Mouse (Mus musculus) limb, embryonic 14.5 days (tissue): ENCODE measurements at regions not wholly inside any gene's neighbourhood (a gene's known extent, or its start where the extent isn't known, plus 50 kb on each side); places are given as distances from the start of the nearest gene placed in this dataset.
A peak's percentile ranks its signal among the peaks of the same experiment; 100 is the strongest.

Source experiments
- ATAC-seq: fragments of 200-750 bp; cut with Nextera tagmentation; 2 replicates; pipeline ENCODE4 v1.8.0; 2017; ENCODE audit warnings: low read depth, moderate number of reproducible peaks, moderate TSS enrichment; ENCODE audit not compliant: low FRiP score
- DNase-seq: peaks from one replicate; pipeline ENCODE4 v3.0.0-alpha.2; 2015; ENCODE audit warnings: low spot score
- H3K27ac ChIP-seq: fragments of 300-500 bp; sonication (generic); replicated peaks from 2 replicates; pipeline ENCODE4 v1.5.1; 2014; ENCODE audit warnings: low read depth, mild to moderate bottlenecking, low read length, moderate library complexity, mixed read lengths
- H3K27me3 ChIP-seq: fragments of 300-500 bp; sonication (generic); 2 replicates; pipeline ENCODE4 v1.6.1; 2014; ENCODE audit warnings: low read length, mixed read lengths; ENCODE audit not compliant: control insufficient read depth, insufficient read depth
- H3K36me3 ChIP-seq: fragments of 300-500 bp; sonication (generic); 2 replicates; pipeline ENCODE4 v1.6.1; 2014; ENCODE audit warnings: mild to moderate bottlenecking, low read length, moderate library complexity, mixed read lengths; ENCODE audit not compliant: control insufficient read depth, insufficient read depth
- H3K4me1 ChIP-seq: fragments of 300-500 bp; sonication (generic); 2 replicates; pipeline ENCODE4 v1.6.1; 2014; ENCODE audit warnings: antibody characterized with exemption, low read length, mixed read lengths; ENCODE audit not compliant: control insufficient read depth, insufficient read depth
- H3K4me2 ChIP-seq: fragments of 300-500 bp; sonication (generic); replicated peaks from 2 replicates; pipeline ENCODE4 v1.6.1; 2014; ENCODE audit warnings: low read depth, mild to moderate bottlenecking, low read length, moderate library complexity; ENCODE audit not compliant: severe bottlenecking
- H3K4me3 ChIP-seq: fragments of 300-500 bp; sonication (generic); replicated peaks from 2 replicates; pipeline ENCODE4 v1.5.1; 2014; ENCODE audit warnings: low read length
- H3K9ac ChIP-seq: fragments of 300-500 bp; sonication (generic); 2 replicates; pipeline ENCODE4 v1.6.1; 2014; ENCODE audit warnings: mild to moderate bottlenecking, low read depth, low read length, moderate library complexity; ENCODE audit not compliant: severe bottlenecking
- H3K9me3 ChIP-seq: fragments of 300-500 bp; sonication (generic); 2 replicates; pipeline ENCODE4 v1.6.1; 2016; ENCODE audit warnings: low read length; ENCODE audit not compliant: control insufficient read depth
- POLR2A ChIP-seq: fragments of 200-500 bp; IDR thresholded peaks from 2 replicates; pipeline ENCODE4 v1.8.0; 2012; ENCODE audit warnings: inconsistent platforms, mild to moderate bottlenecking, moderate library complexity, borderline replicate concordance; ENCODE audit not compliant: insufficient read depth, insufficient read length; ENCODE audit errors: extremely low read depth
- WGBS: fragments of 180-500 bp; shearing (Covaris S2); extraction: QIAGEN DNeasy Blood & Tissue Kit; methylation state at CpG from one replicate; pipeline ENCODE4 v1.1.7; 2014; 5-methylcytosine and 5-hydroxymethylcytosine counted together

DNA sequence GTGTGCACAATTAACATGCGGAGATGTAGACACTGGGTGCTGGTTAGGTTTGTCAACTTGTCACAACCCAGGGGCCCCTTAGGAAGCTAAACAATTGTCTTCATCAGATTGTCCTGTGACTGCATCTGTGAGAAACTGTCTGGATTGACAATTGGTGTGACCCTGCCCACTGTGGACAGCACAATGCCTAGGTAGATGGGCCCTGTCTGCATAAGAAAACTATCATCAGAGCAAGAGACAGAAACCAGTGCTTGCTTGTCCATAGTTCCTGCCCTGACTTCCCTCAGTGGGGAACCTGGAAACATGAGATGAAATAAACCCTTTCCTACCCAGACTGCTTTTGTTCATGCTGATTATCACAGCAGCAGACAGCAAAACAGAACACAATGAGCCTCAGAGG is 63.5 kb upstream of the Tyw5 start:
- H3K36me3 ChIP-seq, result no peaks in the 10 kb centered on the region
- TF ChIP-seq POLR2A, result no peak

DNA sequence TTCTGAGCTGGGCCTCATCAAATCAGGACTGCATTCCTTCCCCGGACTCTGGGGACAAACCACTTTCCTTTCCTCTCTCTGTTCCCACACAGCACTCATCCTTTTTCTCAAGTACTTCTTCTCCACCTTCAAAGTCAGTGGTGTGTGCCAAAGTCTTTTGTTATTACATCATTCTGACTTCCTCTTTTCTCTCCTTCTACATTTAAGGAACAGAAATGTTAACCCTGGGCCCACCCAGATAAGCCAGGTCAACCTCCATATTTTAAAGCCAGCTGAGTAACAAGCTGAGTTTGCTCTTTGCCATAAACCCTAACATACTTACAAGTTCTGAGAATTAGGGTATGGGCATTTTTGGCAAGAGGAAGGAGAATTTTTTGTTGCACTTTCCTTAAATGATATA is 65.3 kb upstream of the Tyw5 start:
- H3K9ac ChIP-seq, result no peak overlapping the region
- no peak overlapping the region for H3K27ac ChIP-seq
- no peak overlapping the region for H3K4me2 ChIP-seq
- DNase-seq (no peak), ATAC-seq (no peak)
- 61% methylated on average over 1 of the region's 1 CpGs for WGBS
- peaks cover 4% of the 10 kb centered on the region; the same call in 1 of the 2 replicates for H3K4me1 ChIP-seq
- H3K27me3 ChIP-seq, result no peaks in the 10 kb centered on the region
- TF ChIP-seq POLR2A, result no peak
- no peaks in the 10 kb centered on the region for H3K36me3 ChIP-seq
- no peak overlapping the region for H3K4me3 ChIP-seq
- H3K9me3 ChIP-seq, result no peaks in the 10 kb centered on the region

More for the DNA sequence above, 63.5 kb upstream of the Tyw5 start:
- no peaks in the 10 kb centered on the region for H3K9me3 ChIP-seq
- 91% methylated on average over 1 of the region's 1 CpGs for WGBS
- DNase-seq (no peak), ATAC-seq (no peak)
- H3K27ac ChIP-seq, result no peak overlapping the region
- no peak overlapping the region for H3K9ac ChIP-seq
- no peak overlapping the region for H3K4me2 ChIP-seq
- H3K27me3 ChIP-seq, result no peaks in the 10 kb centered on the region
- peaks cover 4% of the 10 kb centered on the region; the same call in 1 of the 2 replicates for H3K4me1 ChIP-seq
- no peak overlapping the region for H3K4me3 ChIP-seq

DNA sequence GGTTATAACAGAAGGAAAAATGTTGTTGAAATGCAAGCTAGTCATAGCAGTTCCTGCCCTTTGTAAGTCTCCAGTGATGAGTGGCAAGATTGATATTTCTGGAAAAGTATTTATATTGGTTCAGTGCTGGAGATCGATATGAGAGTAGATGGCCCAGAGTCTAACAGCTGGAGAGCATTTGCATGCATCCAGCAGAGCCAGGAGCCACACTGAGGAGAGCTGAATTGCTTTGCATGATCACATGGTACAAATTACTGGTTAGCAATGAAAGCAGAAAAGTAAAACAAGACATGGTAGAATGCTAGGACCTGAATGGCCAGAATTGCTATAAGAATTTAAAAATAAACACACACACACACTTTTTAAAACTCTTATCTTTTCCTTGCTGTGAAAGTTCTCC is 70.8 kb upstream of the Tyw5 start:
- Histone ChIP-seq H3K9me3 (no peaks in the 10 kb centered on the region), H3K4me1 (peaks cover 24% of the 10 kb centered on the region), H3K4me2 (no peak overlapping the region), H3K27ac (peak overlapping the region; percentile 40; the same call in 1 of the 2 replicates), H3K4me3 (no peak overlapping the region), H3K27me3 (no peaks in the 10 kb centered on the region), H3K36me3 (no peaks in the 10 kb centered on the region), H3K9ac (no peak overlapping the region)
- TF ChIP-seq POLR2A, result no peak
- ATAC-seq, result no peak
- WGBS, result 19% methylated on average over 1 of the region's 1 CpGs
- DNase-seq, result peak; percentile 44

DNA sequence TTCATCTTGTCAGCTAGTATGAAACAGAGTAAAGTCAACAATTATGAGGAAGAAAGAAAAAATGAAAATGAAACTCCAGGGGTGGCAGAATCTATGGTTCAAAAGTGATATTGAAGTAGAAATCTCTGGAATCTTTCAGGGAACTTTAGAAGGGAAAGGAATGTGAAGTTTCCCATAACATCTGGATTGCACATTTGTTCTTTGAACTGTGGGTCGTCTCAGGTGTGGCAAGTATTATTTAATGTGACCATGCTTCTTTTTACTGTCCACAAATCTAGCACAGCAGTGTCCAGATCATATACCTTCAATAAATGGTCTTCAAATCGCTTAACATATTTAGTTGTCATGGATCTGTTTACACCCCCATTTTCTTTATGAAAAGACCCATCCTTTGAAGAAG is 71.2 kb upstream of the Tyw5 start:
- Histone ChIP-seq H3K4me2 (no peak overlapping the region), H3K4me1 (peaks cover 24% of the 10 kb centered on the region), H3K36me3 (no peaks in the 10 kb centered on the region), H3K27me3 (no peaks in the 10 kb centered on the region), H3K9ac (no peak overlapping the region), H3K4me3 (no peak overlapping the region), H3K27ac (peak overlapping the region; percentile 40; the same call in 1 of the 2 replicates), H3K9me3 (no peaks in the 10 kb centered on the region)
- no peak for TF ChIP-seq POLR2A
- WGBS, result 10% methylated on average over 2 of the region's 2 CpGs
- DNase-seq, result peak; percentile 39
- ATAC-seq, result 0 out of 2 replicates have a peak, but pooled peaks have one; percentile 36

DNA sequence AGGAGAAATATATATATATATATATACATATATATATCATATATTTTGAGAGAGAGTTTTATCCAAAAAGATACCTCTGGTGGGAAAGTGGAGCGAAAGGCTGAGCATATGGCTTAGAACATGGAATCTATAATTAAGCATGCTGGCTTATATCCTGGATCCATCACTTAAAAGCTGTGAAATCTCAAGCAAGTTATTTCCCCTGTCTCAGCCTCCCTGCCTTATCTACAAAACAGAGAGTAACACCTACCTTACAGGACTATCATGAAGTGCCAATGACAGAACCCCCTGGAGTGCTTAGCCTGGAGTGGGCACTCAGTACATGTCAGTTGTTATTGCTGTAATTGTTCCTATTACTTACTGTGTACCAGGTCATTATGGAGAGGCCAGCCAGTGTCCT is 71.9 kb upstream of the Tyw5 start:
- Histone ChIP-seq H3K36me3 (no peaks in the 10 kb centered on the region), H3K9ac (no peak overlapping the region), H3K9me3 (no peaks in the 10 kb centered on the region), H3K4me1 (peaks cover 24% of the 10 kb centered on the region), H3K4me2 (no peak overlapping the region), H3K27me3 (no peaks in the 10 kb centered on the region), H3K4me3 (no peak overlapping the region), H3K27ac (no peak overlapping the region)
- no peak for DNase-seq
- ATAC-seq, result no peak
- no peak for TF ChIP-seq POLR2A
- WGBS, result 70% methylated on average over 1 of the region's 1 CpGs

DNA sequence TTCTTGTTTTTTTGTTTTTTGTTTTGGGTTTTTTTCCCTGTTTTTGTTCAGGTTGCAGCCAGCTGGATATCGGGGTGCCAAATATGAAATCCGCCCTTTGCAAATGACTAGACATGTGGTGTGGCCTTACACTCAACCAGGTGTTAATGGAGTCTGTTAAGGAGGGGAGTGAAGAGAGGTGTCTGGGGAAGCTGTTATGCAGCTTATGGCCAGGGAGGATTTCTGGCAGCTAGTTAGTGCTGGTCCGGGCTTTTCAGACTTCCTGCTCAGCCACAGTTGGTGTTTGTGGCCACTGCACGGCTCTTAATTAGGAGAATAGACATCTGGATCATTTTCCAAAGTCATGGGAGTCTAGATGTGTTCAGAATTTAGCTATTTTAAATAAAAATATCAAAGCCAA is 72.7 kb upstream of the Tyw5 start:
- Histone ChIP-seq H3K36me3 (no peaks in the 10 kb centered on the region), H3K9me3 (no peaks in the 10 kb centered on the region), H3K9ac (no peak overlapping the region), H3K27ac (0 out of 2 replicates have a peak overlapping the region, but pooled peaks have one; percentile 26), H3K27me3 (no peaks in the 10 kb centered on the region), H3K4me2 (no peak overlapping the region), H3K4me1 (peaks cover 24% of the 10 kb centered on the region), H3K4me3 (no peak overlapping the region)
- peak; percentile 51; the same call in 1 of the 2 replicates for ATAC-seq
- DNase-seq, result peak; percentile 36
- 15% methylated on average over 4 of the region's 4 CpGs for WGBS
- TF ChIP-seq POLR2A, result no peak
